Mouse (Mus musculus) gastrocnemius, postnatal 36 days (tissue): ENCODE results near the gene Tmem234. TPM values are rescaled to one million over a fixed set of nuclear protein-coding genes. Genes with fewer than 3 reads are reported as not detected.
A peak's percentile ranks its signal among the peaks of the same experiment; 100 is the strongest.

Experiments
- DNase-seq, 2 experiments: peaks; one replicate each; pipeline ENCODE4 v3.0.0; 2022
- intact Hi-C: fragments of 180-260 bp; cut with DNase I; formaldehyde crosslinking; loops from one replicate; pipeline ENCODE4 v1.15.1; 2025
- total RNA-seq, 2 experiments: library from RNA; stranded (reverse); gene quantifications; 2 replicates each; pipeline ENCODE4 v1.2.3; 2021

Tmem234 gene
- total RNA-seq, 2 experiments from 2014 or later = 29.3 to 30.0 TPM

DNA sequence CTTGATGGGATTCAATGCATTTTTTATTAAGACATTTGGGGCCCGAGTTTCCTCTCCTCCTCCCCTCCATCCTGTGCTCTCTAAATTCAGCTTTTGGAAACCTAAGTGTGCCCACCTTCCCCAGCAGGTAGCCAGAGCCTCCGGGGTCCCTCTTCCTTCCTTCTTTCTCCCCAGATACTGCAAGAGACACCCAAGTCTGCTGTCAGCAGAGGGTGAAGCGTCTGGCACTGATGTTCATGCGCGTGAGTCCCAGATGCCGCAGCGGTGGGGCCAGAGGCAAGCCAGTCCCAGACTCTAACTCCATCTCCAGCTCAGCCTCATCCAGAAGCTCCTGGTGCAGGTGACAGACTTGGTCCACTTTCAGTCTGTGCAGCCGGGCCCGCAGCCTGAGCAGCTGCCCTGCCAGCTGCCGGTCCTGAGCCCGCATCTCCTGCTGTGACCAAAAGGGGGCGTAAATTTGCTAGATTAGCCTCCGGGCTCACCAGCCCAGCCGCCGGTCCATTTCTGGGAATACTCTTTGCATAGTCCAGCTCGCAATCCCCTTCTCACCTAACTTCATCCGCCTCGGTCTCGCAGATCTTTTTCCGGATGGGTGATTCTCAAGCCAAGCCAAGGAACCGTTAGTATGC is 23.5 kb upstream of the Tmem234 start:
- intact Hi-C loops = no loop called here
- peak; percentile 44 to 56 for DNase-seq

DNA sequence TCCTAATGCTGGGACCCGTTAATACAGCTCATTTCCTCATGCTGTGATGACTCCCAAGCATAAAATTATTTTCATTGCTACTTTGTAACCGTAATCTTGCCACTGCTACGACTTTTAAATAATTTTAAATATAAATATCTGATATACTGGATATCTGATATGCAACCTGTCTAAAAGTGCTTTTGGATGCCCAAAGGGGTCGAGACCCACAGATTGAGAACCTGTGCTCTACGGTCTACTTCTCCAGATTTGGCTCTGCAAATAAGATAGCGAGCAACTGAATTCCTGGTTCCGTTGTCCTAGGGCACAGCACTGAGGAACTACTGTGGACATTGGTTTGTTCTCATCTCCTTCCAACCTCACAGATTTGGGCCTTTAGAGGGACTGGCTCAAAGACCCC is 22.8 kb upstream of the Tmem234 start:
- DNase-seq = no peak
- intact Hi-C loops = no loop called here

DNA sequence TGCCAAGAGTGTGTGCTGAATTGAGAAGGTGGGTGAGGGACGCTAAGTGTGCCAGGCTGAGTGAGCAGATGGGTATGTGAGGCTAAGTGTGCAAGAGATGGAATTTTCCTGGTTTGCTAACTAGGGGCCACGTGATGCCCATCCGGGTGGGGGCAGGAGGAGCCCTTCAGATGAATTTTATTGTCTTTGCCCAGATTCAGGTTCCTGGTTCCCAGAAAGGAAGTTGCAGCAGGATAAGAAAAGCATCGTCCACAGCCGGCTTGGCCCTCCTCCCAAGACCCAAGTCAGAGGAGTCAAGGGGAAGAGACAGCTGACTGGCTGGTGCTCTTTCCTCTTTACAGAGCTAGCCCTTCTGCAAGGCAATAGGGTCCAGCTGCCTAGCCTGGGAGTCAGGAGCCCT is 22.0 kb upstream of the Tmem234 start, which contains the start of gene Fam167b:
Fam167b (minus strand) TSS at position 84 of the 400 bp plus-strand sequence.
- intact Hi-C loops = no loop called here
- no peak for DNase-seq

DNA sequence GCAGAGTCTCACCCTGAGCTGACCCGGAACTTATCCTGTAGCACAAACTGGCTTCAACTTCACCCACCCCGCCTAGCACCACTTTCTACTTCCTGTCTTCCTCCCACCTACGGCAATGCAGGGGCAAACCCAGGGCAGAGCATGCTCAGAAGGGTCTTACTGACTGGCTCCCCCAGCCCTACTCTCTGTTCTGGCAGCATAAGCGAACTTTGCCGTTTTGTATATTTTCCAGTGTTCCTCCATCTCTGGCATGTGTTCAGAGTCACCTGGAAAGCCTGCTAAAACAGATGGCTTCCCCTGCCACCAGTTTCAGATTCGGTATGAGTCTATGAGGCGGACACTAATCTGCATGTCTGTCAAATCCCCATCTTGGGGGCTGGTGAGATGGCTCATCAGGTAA is 20.1 kb upstream of the Tmem234 start:
- intact Hi-C loops = no loop called here
- DNase-seq = no peak

DNA sequence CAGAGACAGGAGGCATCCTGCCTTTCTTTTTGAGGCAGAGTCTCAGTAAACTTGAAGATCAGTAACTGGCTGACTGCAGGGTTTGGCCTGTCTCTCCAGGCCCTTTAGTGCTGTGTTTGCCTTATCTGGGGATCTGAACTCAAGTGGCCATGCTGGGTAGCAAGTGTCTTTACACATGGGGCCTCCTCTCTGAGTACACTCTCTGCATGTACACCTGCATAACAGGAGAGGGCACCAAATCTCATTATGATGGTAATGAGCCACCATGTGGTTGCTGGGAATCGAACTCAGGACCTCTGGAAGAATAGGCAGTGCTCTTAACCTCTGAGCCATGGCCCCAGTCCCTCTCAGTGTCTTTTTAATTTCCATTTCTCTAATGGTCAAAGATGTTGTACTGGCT is 18.2 kb upstream of the Tmem234 start:
- intact Hi-C loops = no loop called here

DNA sequence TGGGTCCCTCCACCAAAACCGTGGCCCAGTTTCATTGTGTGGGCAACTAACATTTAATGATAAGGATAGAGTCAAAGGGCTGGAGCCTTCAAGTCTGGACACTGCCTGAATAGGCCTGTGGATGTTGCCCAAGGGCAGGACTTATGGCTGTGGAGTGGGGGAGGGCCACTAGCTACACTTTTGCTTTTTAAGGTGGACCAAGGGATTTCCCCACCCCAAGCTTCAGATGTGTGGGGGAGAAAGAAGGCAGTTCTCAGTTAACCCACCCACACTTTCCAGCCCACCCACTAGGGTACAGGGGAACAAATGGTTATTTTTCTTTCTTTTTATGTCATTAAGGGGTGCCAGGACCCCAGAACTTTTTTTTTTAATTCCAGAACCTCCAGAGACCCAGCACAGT is 16.1 kb upstream of the Tmem234 start:
- DNase-seq = no peak
- intact Hi-C loops = loop anchor here (2.0 kb wide), 1 partner anchor 24 kb away; no protein-coding TSS in a partner anchor

More for the DNA sequence above, 18.2 kb upstream of the Tmem234 start:
- no peak for DNase-seq

DNA sequence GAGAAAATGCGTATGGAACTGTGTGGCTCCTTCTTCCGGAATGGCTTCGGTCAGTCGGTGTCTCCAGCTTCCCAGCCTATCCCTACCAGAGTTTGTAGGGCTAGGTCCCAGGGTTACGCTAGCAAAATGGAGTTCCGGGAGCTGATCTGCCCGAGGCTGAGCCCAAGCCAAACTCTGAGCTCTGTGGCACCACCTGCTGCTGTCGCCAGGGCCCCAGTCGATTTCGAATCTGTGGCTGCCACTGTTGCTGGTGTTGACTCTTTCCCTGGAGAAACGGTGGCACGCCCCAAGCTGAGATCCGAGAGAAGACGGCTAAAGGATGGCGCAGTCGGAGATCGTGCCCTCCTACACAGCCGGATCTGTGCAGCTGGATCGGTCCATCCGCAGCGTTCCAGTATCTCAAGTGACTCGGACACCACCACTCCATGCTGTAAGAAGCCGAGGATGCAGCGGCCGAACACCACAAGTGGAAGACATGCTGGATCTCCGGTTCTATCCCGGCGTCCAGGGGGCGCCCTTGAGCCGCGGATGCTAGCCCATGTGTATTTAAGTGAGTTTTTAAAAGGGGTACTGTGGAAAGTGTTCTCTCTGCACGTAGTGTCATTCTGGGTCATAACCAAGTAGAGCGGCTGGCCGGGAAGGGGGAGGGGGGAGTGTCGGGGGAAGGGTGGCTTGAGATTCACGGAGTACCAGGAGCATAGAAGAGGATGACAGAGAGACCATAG is 15.4 kb upstream of the Tmem234 start:
- intact Hi-C loops = loop anchor here (2.0 kb wide), 1 partner anchor 24 kb away; no protein-coding TSS in a partner anchor
- peak; percentile 79 to 87 for DNase-seq

DNA sequence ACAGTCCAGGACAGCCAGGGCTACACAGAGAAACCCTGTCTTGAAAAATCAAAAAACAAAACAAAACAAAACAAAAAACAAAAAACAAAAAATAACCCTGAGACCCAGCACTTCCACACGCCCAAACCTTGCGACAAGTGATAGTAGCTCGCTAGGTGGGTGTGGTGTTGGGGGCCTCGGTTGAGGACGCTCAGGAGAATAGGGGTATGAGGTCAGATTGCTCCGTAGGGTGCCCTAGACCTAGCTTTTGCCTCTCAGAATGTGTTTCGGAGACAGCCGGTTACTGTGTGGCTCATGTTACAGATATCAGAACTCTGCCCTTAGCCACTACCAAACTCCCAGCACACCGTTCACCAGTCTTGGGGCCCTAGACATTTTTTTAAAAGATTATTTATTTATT is 14.7 kb upstream of the Tmem234 start:
- DNase-seq = no peak
- intact Hi-C loops = loop anchor here (2.0 kb wide), 1 partner anchor 23 kb away; no protein-coding TSS in a partner anchor

DNA sequence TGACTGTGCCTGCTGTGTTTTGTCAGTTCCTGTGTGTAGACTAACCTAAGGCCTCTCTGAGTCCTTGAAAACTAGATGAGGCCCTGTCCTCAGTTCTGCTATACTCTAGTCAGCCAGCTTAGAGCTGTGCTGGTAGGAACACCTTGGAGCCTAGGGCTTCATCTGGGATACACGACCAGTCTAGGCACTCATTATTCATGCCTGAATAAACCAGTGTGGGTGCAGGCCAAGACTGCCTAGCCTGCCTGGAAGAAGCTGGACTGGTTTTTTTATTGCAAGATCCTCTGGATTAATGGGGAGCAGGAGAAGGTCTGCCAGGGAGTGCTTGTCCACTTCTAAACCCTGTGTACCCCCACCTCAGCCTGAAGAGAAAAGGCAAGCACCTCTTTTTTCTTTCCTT is 13.5 kb upstream of the Tmem234 start:
- DNase-seq = no peak
- intact Hi-C loops = no loop called here

DNA sequence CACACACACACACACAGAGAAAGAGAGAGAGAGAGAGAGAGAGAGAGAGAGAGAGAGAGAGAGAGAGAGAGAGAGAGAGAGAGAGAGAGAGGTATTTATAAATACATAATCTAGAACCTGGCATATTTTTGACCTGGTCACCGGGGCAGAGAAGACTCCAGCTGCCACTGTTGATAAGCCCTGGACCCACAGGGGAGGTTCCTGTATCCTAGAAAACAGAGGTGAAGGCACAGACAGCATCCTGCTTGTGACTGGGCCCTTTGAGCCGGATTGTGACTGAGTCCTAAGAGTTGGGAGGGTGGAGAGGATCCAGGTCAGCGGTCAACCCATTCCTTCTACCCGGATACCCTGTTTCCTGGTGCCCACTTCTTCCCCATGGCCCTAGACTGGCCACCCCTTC is 11.6 kb upstream of the Tmem234 start:
- intact Hi-C loops = no loop called here

DNA sequence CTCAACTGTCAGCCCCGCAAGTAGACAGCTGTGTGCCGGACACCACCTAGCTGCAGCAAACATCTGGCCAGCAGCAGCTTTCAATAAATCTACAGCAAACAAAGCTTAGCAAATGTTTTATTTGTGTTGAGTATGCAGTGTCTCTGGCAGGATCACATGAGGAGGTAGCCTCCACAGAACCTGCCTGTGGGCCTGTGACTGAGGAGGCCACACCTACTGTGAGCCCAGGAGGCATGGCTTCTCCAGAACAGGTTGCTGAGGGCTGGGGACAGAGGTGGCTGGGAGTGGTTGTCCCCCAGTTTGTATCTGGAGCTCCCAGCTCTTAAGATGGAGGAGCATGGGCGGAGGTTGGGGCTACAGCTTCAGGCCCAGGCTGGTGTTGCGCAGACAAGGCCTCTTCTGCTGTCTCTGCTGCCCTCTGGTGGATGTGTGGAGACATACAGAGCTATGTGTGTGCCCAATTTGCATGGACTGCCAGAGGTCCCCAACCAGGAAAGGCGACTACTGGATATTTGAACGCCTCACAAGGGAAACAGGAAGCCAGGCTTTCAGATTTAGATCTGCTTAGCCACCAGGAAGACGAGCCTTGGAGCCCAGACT is 8.1 kb downstream of the Tmem234 start:
- intact Hi-C loops = loop anchor here (2.0 kb wide), 1 partner anchor 24 kb away; no protein-coding TSS in a partner anchor
- peak in 1 of 2 experiments; percentile 76 for DNase-seq

More for the DNA sequence above, 11.6 kb upstream of the Tmem234 start:
- no peak for DNase-seq

DNA sequence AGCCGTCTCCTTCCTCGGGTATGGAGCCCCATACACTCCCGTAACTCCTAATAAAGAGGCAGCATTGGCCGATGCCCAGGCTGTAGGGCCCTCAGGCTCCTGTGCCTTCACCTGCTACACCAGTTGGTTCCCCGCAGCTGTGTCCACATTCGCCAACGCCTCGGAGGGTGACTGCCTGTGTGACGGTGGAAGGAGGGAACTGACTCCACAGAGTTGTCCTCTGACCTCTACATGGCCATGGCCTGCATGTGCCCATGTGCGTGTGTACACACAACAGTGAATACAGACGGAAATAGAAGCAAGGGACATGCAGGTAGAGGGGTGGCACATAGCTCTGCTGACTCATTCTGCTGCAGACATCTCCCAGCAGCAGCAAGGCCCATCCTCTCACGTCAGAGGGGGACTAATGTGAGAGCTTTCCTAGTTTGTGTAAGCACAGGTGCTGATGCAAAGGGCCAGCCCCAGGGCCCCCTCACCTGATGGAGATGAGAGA is 8.7 kb downstream of the Tmem234 start:
- intact Hi-C loops = loop anchor here (2.0 kb wide), 1 partner anchor 24 kb away; no protein-coding TSS in a partner anchor
- no peak for DNase-seq

DNA sequence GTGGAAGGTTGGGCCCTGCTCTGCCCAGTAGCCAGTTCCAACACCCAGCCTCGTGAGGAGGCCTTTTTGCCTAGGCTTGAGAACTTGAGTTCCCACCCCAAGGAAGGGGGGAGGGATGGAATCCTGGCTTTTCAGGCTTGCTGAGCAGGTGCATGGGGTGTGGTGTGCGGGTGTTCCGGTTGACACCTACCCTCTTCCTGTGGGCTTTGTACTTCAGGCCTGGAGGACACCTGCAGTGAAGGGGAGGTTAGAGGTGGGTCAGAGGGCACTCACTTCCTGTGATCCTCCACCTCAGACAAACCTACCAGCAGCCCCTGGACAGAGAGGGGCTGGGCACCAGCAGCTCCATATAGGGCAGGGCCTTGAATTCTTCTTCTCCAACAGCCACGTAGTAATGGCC is 9.6 kb downstream of the Tmem234 start:
- no peak for DNase-seq
- intact Hi-C loops = no loop called here

DNA sequence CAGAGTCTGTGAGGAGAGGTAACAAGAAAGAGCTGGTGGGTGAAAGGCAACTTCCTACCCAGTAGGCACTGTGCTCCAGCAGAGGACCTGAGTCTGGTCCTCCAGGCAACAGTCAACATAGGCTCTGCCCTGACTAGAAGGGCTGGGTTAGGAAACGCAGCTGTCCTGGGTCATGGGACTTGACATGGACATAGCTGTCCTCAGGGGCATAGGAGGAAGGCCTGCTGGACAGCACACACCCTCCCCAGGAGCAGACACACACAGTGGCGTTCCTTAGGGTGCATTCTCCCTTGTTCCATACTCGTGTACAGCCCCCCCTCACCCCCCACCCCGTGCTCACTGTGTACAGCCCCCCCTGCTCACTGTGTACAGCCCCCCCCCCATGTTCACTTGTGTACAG is 10.0 kb downstream of the Tmem234 start:
- DNase-seq = no peak

DNA sequence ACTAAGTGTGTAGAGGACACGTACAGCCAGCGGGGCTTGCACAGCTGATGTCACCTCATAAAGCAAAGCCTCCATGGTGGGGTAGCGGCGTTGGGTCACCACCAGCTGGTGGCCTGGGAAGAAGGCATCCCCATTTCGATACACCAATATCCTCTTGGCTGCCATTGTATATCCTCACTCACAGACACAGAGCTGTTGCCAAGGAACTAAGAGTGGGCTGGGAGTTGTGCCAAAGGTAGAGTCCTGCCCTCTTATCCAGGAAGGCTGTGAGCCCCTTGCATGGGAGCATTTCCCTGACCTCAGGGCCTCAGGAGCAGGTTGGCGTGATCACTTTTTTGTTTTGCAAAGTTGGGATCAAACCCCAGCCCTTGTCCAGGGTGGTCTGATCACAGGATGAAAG is 13.6 kb downstream of the Tmem234 start, which contains the start of gene Dcdc2b:
Dcdc2b (minus strand) TSS at position 165 of the 400 bp plus-strand sequence.
- no peak for DNase-seq
- intact Hi-C loops = no loop called here

More for the DNA sequence above, 10.0 kb downstream of the Tmem234 start:
- intact Hi-C loops = no loop called here

DNA sequence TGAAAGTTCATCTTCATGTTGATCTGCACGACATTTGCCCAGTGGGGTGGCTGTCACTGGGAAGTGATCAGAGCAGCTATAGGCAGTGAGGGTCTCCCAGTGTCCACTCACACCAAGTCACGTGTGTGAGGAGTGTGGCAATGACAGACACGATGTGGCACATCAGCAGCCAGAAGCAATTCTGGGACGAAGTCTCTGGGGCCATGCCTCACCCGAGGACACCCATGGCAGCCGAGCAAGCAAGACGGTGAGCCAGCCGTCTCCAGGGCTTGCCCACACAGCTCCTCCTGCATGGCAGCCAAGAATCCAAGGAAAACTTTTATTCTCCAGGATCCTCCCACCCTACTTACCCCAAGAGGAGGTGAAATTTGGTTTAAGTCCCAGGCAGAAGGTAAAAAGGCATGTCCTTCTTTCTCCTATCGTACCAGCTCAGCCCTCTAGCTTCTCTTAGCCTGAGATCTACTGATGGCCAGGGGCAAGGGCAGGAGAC is 15.4 kb downstream of the Tmem234 start:
- intact Hi-C loops = no loop called here
- DNase-seq = no peak

DNA sequence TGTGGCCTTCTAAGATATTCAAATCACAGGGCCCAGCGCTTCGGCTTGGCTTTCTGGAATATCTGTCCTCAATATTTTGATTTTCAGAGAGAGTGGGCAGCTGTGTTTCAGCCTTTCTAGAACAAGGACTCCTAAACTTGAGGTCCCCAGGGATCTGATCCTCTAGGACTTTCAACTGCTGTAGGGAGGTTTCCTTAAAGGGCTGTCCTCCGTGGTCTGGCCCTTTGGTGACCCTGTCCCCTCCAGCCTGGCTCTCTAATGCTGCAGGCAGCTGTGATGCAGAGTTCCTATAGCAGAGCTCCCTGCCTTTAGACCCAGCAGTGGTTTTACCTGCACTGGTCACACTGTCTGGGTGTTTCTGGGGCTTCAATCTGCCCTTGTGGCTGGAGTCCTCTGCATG is 16.2 kb downstream of the Tmem234 start:
- intact Hi-C loops = no loop called here

DNA sequence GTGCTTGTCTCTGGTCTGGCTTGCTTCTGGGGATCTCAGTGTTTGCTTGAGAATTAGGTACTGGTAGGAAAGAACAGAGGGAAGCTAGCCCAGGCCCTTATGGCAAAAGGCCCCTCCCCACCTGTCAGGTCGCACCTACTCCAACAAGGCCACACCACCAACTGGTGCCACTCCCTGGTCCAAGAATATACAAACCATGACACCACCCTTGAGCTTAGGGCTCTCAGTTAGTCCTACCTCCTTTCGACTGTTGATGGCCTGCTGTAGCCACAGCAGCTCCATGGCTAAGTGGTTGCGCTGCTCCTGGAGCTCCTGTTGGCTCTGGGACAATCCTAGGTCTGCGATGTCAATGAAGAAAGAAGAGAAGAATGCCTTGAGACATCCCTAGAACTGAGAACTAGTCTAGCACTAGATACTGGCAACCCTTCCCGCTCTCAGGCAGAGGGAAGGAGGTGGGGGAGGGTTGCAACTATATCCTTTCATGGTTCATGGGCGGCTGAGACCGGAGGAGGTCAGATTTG is 16.7 kb downstream of the Tmem234 start:
- no peak for DNase-seq
- intact Hi-C loops = no loop called here

More for the DNA sequence above, 16.2 kb downstream of the Tmem234 start:
- DNase-seq = no peak

DNA sequence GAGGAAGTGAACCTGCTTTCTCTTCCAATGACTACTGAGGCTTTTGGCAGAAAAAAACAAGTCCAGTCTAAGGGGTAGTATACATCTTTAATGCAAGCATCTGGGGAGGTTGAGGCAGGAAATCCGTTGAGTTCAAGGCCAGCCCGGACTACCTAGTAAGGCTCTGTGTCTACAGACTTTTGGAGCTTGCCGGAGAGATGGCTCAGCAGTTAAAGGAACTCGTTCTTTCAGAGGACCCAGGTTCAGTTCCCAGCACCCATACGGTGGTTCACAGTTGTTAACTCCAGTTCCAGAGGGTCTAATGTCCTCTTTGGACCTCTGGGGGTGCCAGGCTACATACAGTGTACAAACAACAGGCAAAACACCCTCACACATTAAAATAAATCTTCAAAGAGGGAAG is 17.6 kb downstream of the Tmem234 start:
- intact Hi-C loops = no loop called here
- DNase-seq = no peak

DNA sequence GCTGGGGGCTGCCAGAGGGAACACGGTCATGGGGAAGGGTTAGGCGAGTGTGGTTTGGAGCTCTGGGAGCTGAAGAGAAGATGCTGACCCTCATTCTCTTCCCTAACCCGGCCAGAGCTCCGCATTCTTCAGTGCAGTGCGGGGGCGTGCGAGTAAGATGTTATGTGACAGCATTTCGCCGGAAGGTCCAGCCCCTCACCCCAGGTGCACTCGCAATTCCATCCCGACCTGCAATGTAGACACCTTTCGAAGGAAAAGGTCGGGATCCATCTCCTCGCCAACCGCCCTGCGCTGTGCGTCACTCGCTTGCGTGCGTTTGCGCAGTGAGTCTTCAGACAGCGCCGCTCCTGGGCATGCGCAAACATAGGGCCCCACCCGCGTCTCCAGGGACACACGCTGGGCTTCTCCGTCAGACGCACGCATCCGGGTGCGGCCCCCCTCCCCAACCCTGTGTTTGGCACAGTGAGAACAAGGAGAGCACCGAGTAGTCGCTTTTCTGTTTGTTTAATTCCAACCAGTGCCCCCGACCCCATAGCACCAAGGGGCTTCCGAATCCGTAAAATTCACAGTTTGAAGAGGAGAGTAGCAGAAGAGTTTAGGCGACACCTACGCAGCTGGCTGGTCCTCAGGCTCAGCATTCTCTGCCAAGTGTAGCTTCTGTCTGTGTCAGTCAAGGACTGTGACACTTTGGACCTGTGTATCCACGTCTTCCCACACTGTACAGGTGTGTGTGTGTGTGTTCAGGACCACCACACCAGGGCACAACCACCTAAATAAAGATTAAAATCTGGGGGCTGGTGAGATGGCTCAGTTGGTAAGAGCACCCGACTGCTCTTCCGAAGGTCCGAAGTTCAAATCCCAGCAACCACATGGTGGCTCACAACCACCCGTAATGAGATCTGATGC is 18.6 kb downstream of the Tmem234 start, which contains the start of gene Iqcc:
Iqcc (minus strand) TSS at position 314 of the 906 bp plus-strand sequence.
- peak; percentile 95 to 98 for DNase-seq
- intact Hi-C loops = no loop called here
